Comparison of ENCODE assay signal across 25 mouse cellular contexts in the genomic region with DNA sequence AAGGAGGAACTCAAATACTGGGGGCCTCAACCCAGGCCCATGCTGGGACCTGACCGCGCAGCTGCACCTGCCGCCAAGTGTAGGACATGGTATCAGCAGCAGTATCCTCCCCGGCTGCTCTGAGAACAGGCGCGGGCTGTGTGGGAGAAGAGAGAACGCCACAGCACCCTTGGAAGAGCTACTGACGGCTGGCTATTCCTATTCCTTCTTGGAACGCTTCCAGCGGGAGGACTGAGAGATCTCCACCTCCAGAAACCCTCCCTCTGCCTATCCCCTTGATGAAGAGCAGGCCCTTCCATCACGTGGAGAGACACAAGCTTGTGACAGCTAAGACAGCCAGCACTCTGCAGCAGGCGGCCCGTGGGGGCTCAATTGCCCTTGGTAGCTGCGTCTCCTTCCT. TPM values are rescaled to one million over a fixed set of nuclear protein-coding genes. Genes with fewer than 3 reads are reported as not detected.
DNase-seq lines count a peak whose midpoint lies in the region; ATAC-seq and TF ChIP-seq lines count a peak whose summit lies in the region.
"Had no signal": no experiment of that assay in that cellular context is flagged by ENCODE, and none has a peak within 500 bp of the region (broad histone marks: within the 10 kb centered on the region; RNA-seq: fewer than 3 reads in every experiment).

No protein-coding gene starts in this region.

- no peak for TF ChIP-seq POLR2A in cortical plate, adult 2 months (IDR thresholded peaks at IDR 0.05; ENCODE audit: extremely low read depth, insufficient read depth, low read length)
- TF ChIP-seq POLR2A in kidney, adult 2 months (IDR thresholded peaks at IDR 0.05; ENCODE audit: low read depth, low read length), result no peak

- no peaks in the 10 kb centered on the region for H3K9me3 ChIP-seq in hindbrain, embryonic 13.5 days
- H3K9me3 ChIP-seq in hindbrain, embryonic 10.5 days, result no peaks in the 10 kb centered on the region
- H3K9me3 ChIP-seq: embryonic facial prominence, embryonic 15.5 days; forebrain, embryonic 10.5 days; heart, embryonic 12.5 days; midbrain, embryonic 12.5 days had no signal

- no peak overlapping the region for H3K4me2 ChIP-seq in hindbrain, embryonic 13.5 days
- H3K4me2 ChIP-seq: embryonic facial prominence, embryonic 15.5 days; heart, embryonic 12.5 days; midbrain, embryonic 12.5 days had no signal

- no peak for TF ChIP-seq CTCF in cortical plate, adult 2 months (IDR thresholded peaks at IDR 0.05; ENCODE audit: extremely low read depth, insufficient read depth, low read length)
- TF ChIP-seq CTCF in kidney, adult 2 months (conservative IDR thresholded peaks at IDR 0.05; ENCODE audit: insufficient read depth, insufficient read length, low read depth, low read length), result no peak

- no peaks in the 10 kb centered on the region for H3K27me3 ChIP-seq in hindbrain, embryonic 13.5 days
- H3K27me3 ChIP-seq in hindbrain, embryonic 10.5 days (ENCODE audit: insufficient read depth, poor library complexity, severe bottlenecking), result no peaks in the 10 kb centered on the region
- H3K27me3 ChIP-seq in kidney, adult 2 months (replicated peaks; ENCODE audit: control insufficient read depth, insufficient read depth, low read length), result no peaks in the 10 kb centered on the region
- H3K27me3 ChIP-seq: embryonic facial prominence, embryonic 15.5 days; heart, embryonic 12.5 days had no signal

- no peak overlapping the region for H3K27ac ChIP-seq in hindbrain, embryonic 13.5 days
- H3K27ac ChIP-seq in hindbrain, embryonic 10.5 days, result no peak overlapping the region
- 0 out of 2 replicates have a peak overlapping the region, but pooled peaks have one; percentile 5 for H3K27ac ChIP-seq in cortical plate, adult 2 months (ENCODE audit: insufficient read depth, low read length)
- H3K27ac ChIP-seq in kidney, adult 2 months (ENCODE audit: insufficient read depth, low read depth, low read length), result no peak overlapping the region
- H3K27ac ChIP-seq: embryonic facial prominence, embryonic 15.5 days; forebrain, embryonic 10.5 days; midbrain, embryonic 12.5 days had no signal

- H3K36me3 ChIP-seq in hindbrain, embryonic 13.5 days, result no peaks in the 10 kb centered on the region
- H3K36me3 ChIP-seq in hindbrain, embryonic 10.5 days, result no peaks in the 10 kb centered on the region
- no peaks in the 10 kb centered on the region for H3K36me3 ChIP-seq in kidney, adult 2 months (ENCODE audit: control insufficient read depth, insufficient read depth, low read length)
- H3K36me3 ChIP-seq: embryonic facial prominence, embryonic 15.5 days; forebrain, embryonic 10.5 days; heart, embryonic 12.5 days; midbrain, embryonic 12.5 days had no signal

- ATAC-seq in hindbrain, embryonic 13.5 days (ENCODE audit: low FRiP score), result 0 out of 2 replicates have a peak, but pooled peaks have one; percentile 21
- ATAC-seq: Patski had no signal

- no peak for DNase-seq in hindbrain, embryonic 10.5 days (ENCODE audit: low spot score)
- DNase-seq in brain, adult 2 months (ENCODE audit: low read depth, low spot score), result peak; percentile 86
- DNase-seq in left cerebral cortex, postnatal 25 days (ENCODE audit: low spot score in 2 of 2), result peak; percentile 68 to 91
- DNase-seq in kidney, adult 2 months, result no peak
- no peak for DNase-seq in natural killer cell, adult 2 months (ENCODE audit: low spot score in 2 of 2)
- DNase-seq in ovary, postnatal 10 days (ENCODE audit: low spot score), result no peak
- DNase-seq: adrenal gland, postnatal 36 days; embryo, embryonic 11 days; gastrocnemius, postnatal 36 days; heart, postnatal 36 days; lung, adult 2 months; lung, postnatal 4 days; retina, postnatal 1 day; thymus, postnatal 14 days had no signal

- intact Hi-C loops in left cerebral cortex, postnatal 25 days (cut with DNase I), result loop anchor here (5.0 kb wide), 2 partner anchors 55 to 110 kb away; a partner anchor contains a TSS

- H3K4me1 ChIP-seq in hindbrain, embryonic 13.5 days (replicated peaks), result peaks cover 35% of the 10 kb centered on the region
- peaks cover 24% of the 10 kb centered on the region for H3K4me1 ChIP-seq in hindbrain, embryonic 10.5 days (replicated peaks)
- H3K4me1 ChIP-seq in cortical plate, adult 2 months (ENCODE audit: control insufficient read depth, insufficient read depth, low read length), result no peaks in the 10 kb centered on the region; the same call in none of the 2 replicates
- H3K4me1 ChIP-seq in kidney, adult 2 months (ENCODE audit: control insufficient read depth, insufficient read depth, low read length), result no peaks in the 10 kb centered on the region
- H3K4me1 ChIP-seq: embryonic facial prominence, embryonic 15.5 days; forebrain, embryonic 10.5 days; heart, embryonic 12.5 days had no signal

- no peak overlapping the region for H3K4me3 ChIP-seq in hindbrain, embryonic 13.5 days
- no peak overlapping the region for H3K4me3 ChIP-seq in hindbrain, embryonic 10.5 days
- no peak overlapping the region for H3K4me3 ChIP-seq in cortical plate, adult 2 months (ENCODE audit: insufficient read depth, low read length)
- no peak overlapping the region for H3K4me3 ChIP-seq in kidney, adult 2 months (ENCODE audit: insufficient read depth, low read depth, low read length)
- H3K4me3 ChIP-seq: embryonic facial prominence, embryonic 15.5 days; forebrain, embryonic 10.5 days; heart, embryonic 12.5 days; midbrain, embryonic 12.5 days had no signal

- WGBS in hindbrain, embryonic 13.5 days, result 72% methylated on average over 14 of the region's 14 CpGs
- WGBS in hindbrain, embryonic 10.5 days, result 76% methylated on average over 14 of the region's 14 CpGs
- whole genome bisulfite sequencing in kidney, adult 2 months, result 68% methylated on average over 14 of the region's 14 CpGs

- no peak overlapping the region for H3K9ac ChIP-seq in hindbrain, embryonic 13.5 days
- H3K9ac ChIP-seq: embryonic facial prominence, embryonic 15.5 days; heart, embryonic 12.5 days; midbrain, embryonic 12.5 days had no signal

RNA-seq across cellular contexts. Expression of a gene that starts 57.4 kb away (rescaled TPM):
- polyA plus RNA-seq in hindbrain, embryonic 13.5 days (2015; fragmentation: Nextera tagmentation; extraction: Ambion mirVana), result 10.5 and 10.7 TPM in 2 replicates
- polyA plus RNA-seq in hindbrain, embryonic 10.5 days (2016; fragmentation: Nextera tagmentation; extraction: Ambion mirVana), result 0.24 and 0.92 TPM in 2 replicates
- 28.2 and 28.4 TPM in 2 replicates for polyA plus RNA-seq in cortical plate, adult 2 months (2012; rRNA removed)
- total RNA-seq in left cerebral cortex, postnatal 25 days (2021), result 10 to 100 TPM; 54.3 to 63.2 TPM
- polyA plus RNA-seq in kidney, adult 2 months (2012; rRNA removed), result 0.02 TPM in 1 of 2 replicates, not detected in the other
- total RNA-seq: gastrocnemius, postnatal 36 days; heart, postnatal 36 days; liver, adult 2 months; neutrophil, adult 5-6 weeks had no signal
- polyA plus RNA-seq: heart, embryonic 12.5 days; kidney, embryonic 14.5 days; large intestine, adult 2 months; liver, adult 2 months; lung, adult 2 months; Patski had no signal

Comparison
In these comparisons a context has a peak if more than half of its experiments do, and no peak if none do; other contexts are left out.
1. DNase-seq: peak in brain, adult 2 months (single experiment) and left cerebral cortex, postnatal 25 days (2 of 2); none in hindbrain, embryonic 10.5 days (single experiment), kidney, adult 2 months (single experiment), natural killer cell, adult 2 months (0 of 2) and ovary, postnatal 10 days (single experiment).